Mouse (Mus musculus) T-helper 17 cell (primary cell): ENCODE data around the gene BC030500.

Experiments used
- in situ Hi-C, 2 experiments: fragments of 300-600 bp; cut with MboI, MseI; formaldehyde crosslinking; loops; 1 replicate in 1 of 2; 2 replicates in 1 of 2; pipeline ENCODE4 v1.15.1; 2025; ENCODE audit warnings: high pct_unique_total_duplicates in 2 of 2

The BC030500 gene

DNA sequence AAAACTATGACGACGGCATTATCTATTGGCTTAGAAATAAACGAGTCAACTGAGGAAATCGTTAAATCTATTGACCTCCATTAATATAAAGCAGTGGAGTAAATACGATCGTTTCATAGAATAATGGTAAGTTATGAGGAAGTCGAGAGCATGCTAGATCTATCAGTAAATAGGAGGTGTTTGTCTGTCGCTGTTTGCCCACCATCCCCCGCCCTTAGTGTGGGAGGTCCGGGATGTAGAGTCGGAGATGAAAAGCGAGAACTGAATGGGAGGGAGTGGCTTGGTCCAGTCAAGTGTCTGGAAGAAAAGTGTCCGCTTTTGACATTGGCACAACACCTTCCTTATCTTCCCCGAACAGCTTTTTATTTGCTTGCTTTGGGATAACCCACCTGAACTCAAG lies at the start of gene BC030500:
TSS of gene BC030500 (plus strand) at position 79 of the 400 bp plus-strand sequence.
- in situ Hi-C loops, result no loop called here

- in situ Hi-C loops, result no loop called here
Observed at GRCm38 (mm10) chr8:58886405-58886804, 25.1 kb upstream of the BC030500 start.

DNA sequence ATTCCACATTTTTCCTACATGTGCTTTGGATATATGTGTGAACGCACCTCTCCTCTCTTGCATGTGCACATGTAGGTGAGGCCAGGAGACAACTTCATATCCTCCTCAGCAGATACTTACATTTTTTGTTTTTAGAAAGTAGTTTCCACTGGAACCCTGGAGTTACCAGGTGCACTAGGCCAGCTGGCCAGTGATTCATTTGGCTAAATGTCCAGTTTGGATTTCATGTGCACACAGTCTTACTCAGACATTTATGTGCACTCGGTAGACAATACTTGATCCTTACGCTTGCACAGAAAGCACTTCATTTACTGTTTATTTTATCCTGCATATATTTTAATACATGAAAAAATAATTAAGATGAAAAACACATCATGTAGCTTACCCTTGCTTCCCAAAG lies 21.0 kb upstream of the BC030500 start:
- in situ Hi-C loops, result no loop called here

DNA sequence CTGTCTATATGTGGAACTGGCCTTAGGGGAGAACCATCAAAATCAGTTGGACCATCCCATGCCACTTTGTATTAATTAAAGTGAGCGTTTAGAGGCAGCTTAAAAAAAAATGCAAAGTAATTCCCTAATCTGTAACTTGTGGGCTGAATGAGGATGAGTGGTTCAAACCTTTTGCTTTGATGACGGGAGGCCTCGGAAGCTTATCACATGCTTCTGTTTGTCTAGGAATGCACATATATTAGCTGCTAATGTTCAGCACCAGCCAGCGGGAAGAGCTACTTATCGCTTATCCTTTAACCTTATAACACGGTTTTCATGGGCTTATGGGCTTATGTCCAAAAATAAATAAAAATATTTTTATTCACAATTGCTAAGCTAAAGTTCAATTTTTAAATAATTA lies 15.6 kb upstream of the BC030500 start:
- in situ Hi-C loops, result no loop called here

DNA sequence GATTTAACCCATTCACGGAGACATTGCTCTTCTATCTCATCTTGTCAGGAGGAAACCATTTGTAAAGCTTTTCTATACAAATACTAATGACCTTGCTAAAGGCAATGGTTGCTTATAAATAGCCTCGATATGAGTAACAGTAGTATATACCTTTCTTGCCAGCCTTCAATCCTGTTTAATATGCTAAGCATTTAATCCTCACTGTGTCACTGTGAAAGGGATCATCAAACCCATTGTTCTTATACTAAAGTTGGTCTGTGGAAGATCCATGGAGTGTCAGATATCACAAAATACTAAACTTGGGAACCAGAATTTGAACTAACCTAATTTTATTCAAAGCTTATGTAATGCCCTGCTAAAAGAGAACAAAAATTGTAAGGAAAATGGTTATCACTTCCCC lies 7.1 kb upstream of the BC030500 start:
- in situ Hi-C loops, result no loop called here

- in situ Hi-C loops, result no loop called here
Observed at GRCm38 (mm10) chr8:58912196-58912839, 763 bp downstream of the BC030500 start, which contains the start of gene Galntl6. TSS of gene Galntl6 (minus strand) at chr8:58912640.

GRCm38 (mm10) chr8:58912840-58913639 lies 1.5 kb downstream of the BC030500 start:
- in situ Hi-C loops, result no loop called here

DNA sequence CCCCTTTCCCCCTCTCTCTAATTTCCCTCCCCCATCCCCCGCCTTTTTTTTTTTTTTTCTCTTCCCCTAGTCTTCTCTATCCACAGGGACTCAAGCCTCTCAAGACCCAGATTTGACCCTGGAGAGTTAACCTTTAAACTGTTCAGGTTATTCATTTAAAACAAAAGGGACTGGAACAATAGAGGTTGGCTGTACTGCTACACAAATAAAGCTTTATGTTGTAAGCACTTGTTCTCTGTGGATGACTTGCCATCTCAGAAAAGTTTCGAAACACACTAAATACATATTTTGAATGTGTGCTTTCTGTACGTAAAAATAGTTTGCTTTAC lies 2.0 kb downstream of the BC030500 start:
- in situ Hi-C loops, result no loop called here

DNA sequence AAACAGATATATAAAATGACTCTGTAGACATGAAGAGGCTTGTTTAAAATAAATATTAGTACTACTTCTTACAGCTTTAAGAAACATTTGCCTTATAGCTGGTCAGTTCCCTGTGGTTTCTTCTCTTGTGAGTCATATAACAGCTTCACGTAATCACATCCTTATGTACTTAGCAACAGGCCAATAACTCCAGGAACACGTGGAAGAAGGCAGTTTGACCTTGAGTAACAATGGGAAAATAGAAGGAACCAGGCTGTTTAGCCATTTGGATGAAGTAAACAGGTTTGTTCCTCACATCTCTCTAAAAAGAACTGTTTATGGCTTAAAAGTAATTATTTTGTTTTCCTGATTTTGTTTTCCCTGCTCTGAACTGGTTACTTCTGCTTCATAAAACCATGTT lies 3.6 kb downstream of the BC030500 start:
- in situ Hi-C loops, result no loop called here

- in situ Hi-C loops, result no loop called here
Observed at GRCm38 (mm10) chr8:58931066-58931465, 19.5 kb downstream of the BC030500 start.

DNA sequence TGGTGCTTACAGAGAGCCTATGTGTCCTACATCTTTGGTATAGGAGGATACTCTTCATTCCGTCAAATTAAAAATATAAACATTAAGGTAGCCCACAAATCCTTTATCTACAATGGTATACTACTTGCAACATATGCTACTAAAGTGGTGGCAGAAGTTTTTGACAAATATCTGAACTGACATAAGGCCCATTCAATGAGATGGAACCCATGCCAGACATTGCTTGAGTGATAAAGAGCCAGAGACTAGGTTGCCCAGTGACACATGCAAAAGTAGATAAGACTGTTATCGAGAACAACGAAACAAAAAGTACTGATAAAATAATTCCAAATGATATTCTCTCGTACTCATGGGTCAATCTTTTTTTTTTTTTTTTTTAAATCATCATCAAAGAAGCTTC lies 32.2 kb downstream of the BC030500 start:
- in situ Hi-C loops, result no loop called here

DNA sequence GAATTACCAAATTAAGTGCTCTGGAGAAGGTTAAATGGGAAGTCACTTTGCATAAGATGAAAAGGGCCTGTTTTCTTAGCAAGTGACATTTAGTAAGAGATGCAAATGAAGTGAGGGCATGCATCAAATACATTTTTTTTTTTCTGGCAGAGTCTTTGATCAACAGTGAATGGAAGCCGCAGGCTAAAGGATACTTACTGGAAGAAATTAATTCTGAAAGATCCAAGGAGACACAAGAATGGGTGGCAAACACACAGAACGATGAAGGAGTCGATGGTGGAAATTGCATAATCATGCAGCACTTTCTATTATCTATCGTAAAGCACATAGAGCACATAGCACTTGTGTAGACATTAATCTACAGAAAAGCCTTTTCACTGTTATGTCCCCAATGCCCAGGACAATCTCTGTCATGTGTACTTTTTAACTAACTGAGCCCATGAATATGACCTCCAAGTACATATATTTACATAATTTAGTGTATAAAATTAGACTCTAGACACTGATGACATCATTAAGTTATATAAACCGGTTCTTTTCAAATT lies 45.7 kb downstream of the BC030500 start:
- in situ Hi-C loops, result no loop called here
